Mouse (Mus musculus) embryonic facial prominence, embryonic 11.5 days (tissue): ENCODE results near the gene Lrba. TPM values are rescaled to one million over a fixed set of nuclear protein-coding genes. Genes with fewer than 3 reads are reported as not detected.

Source experiments
- ATAC-seq: fragments of 200-750 bp; cut with Nextera tagmentation; replicated peaks from 2 replicates; pipeline ENCODE4 v1.8.0; 2017; ENCODE audit warnings: low read depth; ENCODE audit not compliant: insufficient number of reproducible peaks, low FRiP score, low TSS enrichment
- DNase-seq: peaks from one replicate; pipeline ENCODE4 v3.0.0-alpha.2; 2015; ENCODE audit warnings: low spot score
- H3K27ac ChIP-seq: fragments of 300-500 bp; sonication (generic); replicated peaks from 2 replicates; pipeline ENCODE4 v1.5.1; 2014; ENCODE audit warnings: mild to moderate bottlenecking, low read depth, low read length, control low read depth
- H3K27me3 ChIP-seq: fragments of 300-500 bp; sonication (generic); 2 replicates; pipeline ENCODE4 v1.6.1; 2014; ENCODE audit warnings: mild to moderate bottlenecking, low read length, moderate library complexity, mixed read lengths; ENCODE audit not compliant: control insufficient read depth, insufficient read depth
- H3K36me3 ChIP-seq: fragments of 300-500 bp; sonication (generic); replicated peaks from 2 replicates; pipeline ENCODE4 v1.6.1; 2014; ENCODE audit warnings: low read depth, mild to moderate bottlenecking, low read length, moderate library complexity, mixed read lengths; ENCODE audit not compliant: control insufficient read depth, insufficient read depth
- H3K4me1 ChIP-seq: fragments of 300-500 bp; sonication (generic); 2 replicates; pipeline ENCODE4 v1.6.1; 2014; ENCODE audit warnings: low read length, mixed read lengths; ENCODE audit not compliant: control insufficient read depth, insufficient read depth
- H3K4me2 ChIP-seq: fragments of 300-500 bp; sonication (generic); 2 replicates; pipeline ENCODE4 v1.6.1; 2014; ENCODE audit warnings: low read depth, mild to moderate bottlenecking, control low read depth, low read length, moderate library complexity
- H3K4me3 ChIP-seq: fragments of 300-500 bp; sonication (generic); 2 replicates; pipeline ENCODE4 v1.5.1; 2014; ENCODE audit warnings: low read depth, low read length, control low read depth
- H3K9ac ChIP-seq: fragments of 300-500 bp; sonication (generic); replicated peaks from 2 replicates; pipeline ENCODE4 v1.6.1; 2014; ENCODE audit warnings: mild to moderate bottlenecking, control low read depth, low read length
- H3K9me3 ChIP-seq: fragments of 300-500 bp; sonication (generic); replicated peaks from 2 replicates; pipeline ENCODE4 v1.6.1; 2016; ENCODE audit warnings: mild to moderate bottlenecking, low read length, inconsistent platforms, mixed read lengths; ENCODE audit not compliant: control insufficient read depth
- WGBS: fragments of 180-500 bp; shearing (Covaris S2); extraction: QIAGEN DNeasy Blood & Tissue Kit; methylation state at CpG from one replicate; pipeline ENCODE4 v1.1.7; 2014; 5-methylcytosine and 5-hydroxymethylcytosine counted together
- polyA plus RNA-seq: library from polyadenylated mRNA; unstranded; fragments of >200 nt; fragmentation: Nextera tagmentation; extraction: Ambion mirVana; gene quantifications from 2 replicates; pipeline ENCODE4 v1.2.1, GENCODE M21; 2014

Gene Lrba
- 8.9 and 10.2 TPM in 2 replicates for polyA plus RNA-seq

GRCm38 (mm10) chr3:86224564-86225421 is at the start of gene Lrba:
Gene Lrba, plus strand, starts transcription at chr3:86224680.
- H3K4me3 ChIP-seq = peak within 1 kb of the TSS; percentile 90
- H3K4me1 ChIP-seq = no peaks in the 10 kb centered on the region
- H3K27ac ChIP-seq = peak within 1 kb of the TSS; percentile 78
- no peaks in the 10 kb centered on the region for H3K36me3 ChIP-seq
- peak within 1 kb of the TSS; percentile 89 for H3K4me2 ChIP-seq
- no peaks in the 10 kb centered on the region for H3K9me3 ChIP-seq
- peak within 1 kb of the TSS; percentile 81 for H3K9ac ChIP-seq
- DNase-seq = peak; percentile 75
- H3K27me3 ChIP-seq = no peaks in the 10 kb centered on the region
- peak; percentile 88 for ATAC-seq
- under 1% methylated on average over 44 of the region's 55 CpGs for WGBS

GRCm38 (mm10) chr3:86179714-86180113 is 44.8 kb upstream of the Lrba start:
- H3K9ac ChIP-seq = no peak overlapping the region
- no peaks in the 10 kb centered on the region for H3K4me1 ChIP-seq
- H3K4me2 ChIP-seq = no peak overlapping the region
- no peak overlapping the region for H3K4me3 ChIP-seq
- no peaks in the 10 kb centered on the region for H3K9me3 ChIP-seq
- no peaks in the 10 kb centered on the region for H3K36me3 ChIP-seq
- no peaks in the 10 kb centered on the region for H3K27me3 ChIP-seq
- DNase-seq (no peak), ATAC-seq (no peak)
- WGBS = 88% methylated on average over 7 of the region's 7 CpGs
- H3K27ac ChIP-seq = no peak overlapping the region

GRCm38 (mm10) chr3:86181107-86181506 is 43.4 kb upstream of the Lrba start:
- no peak for ATAC-seq
- WGBS = 78% methylated on average over 5 of the region's 5 CpGs
- H3K9me3 ChIP-seq = no peaks in the 10 kb centered on the region

GRCm38 (mm10) chr3:86184546-86184945 is 39.9 kb upstream of the Lrba start:
- Histone ChIP-seq H3K9ac (no peak overlapping the region), H3K4me2 (no peak overlapping the region), H3K4me3 (no peak overlapping the region), H3K27me3 (no peaks in the 10 kb centered on the region), H3K27ac (no peak overlapping the region), H3K4me1 (no peaks in the 10 kb centered on the region), H3K9me3 (no peaks in the 10 kb centered on the region), H3K36me3 (no peaks in the 10 kb centered on the region)
- WGBS = 84% methylated on average over 7 of the region's 7 CpGs
- DNase-seq (no peak), ATAC-seq (no peak)

More at GRCm38 (mm10) chr3:86181107-86181506, 43.4 kb upstream of the Lrba start:
- Histone ChIP-seq H3K27ac (no peak overlapping the region), H3K4me1 (no peaks in the 10 kb centered on the region), H3K4me3 (no peak overlapping the region), H3K9ac (no peak overlapping the region), H3K27me3 (no peaks in the 10 kb centered on the region), H3K4me2 (no peak overlapping the region), H3K36me3 (no peaks in the 10 kb centered on the region)
- no peak for DNase-seq

- Histone ChIP-seq H3K36me3 (no peaks in the 10 kb centered on the region), H3K27me3 (no peaks in the 10 kb centered on the region), H3K4me3 (no peak overlapping the region), H3K4me2 (no peak overlapping the region), H3K4me1 (no peaks in the 10 kb centered on the region), H3K9ac (no peak overlapping the region), H3K27ac (no peak overlapping the region), H3K9me3 (no peaks in the 10 kb centered on the region)
- 58% methylated on average over 5 of the region's 5 CpGs for WGBS
- no peak for ATAC-seq
- DNase-seq = peak; percentile 12
Observed at GRCm38 (mm10) chr3:86187736-86188389, 36.6 kb upstream of the Lrba start.

- Histone ChIP-seq H3K4me2 (no peak overlapping the region), H3K4me3 (no peak overlapping the region), H3K27ac (no peak overlapping the region), H3K9ac (no peak overlapping the region), H3K36me3 (no peaks in the 10 kb centered on the region), H3K4me1 (no peaks in the 10 kb centered on the region), H3K9me3 (no peaks in the 10 kb centered on the region), H3K27me3 (no peaks in the 10 kb centered on the region)
- 47% methylated on average over 15 of the region's 15 CpGs for WGBS
- DNase-seq = no peak
- no peak for ATAC-seq
Observed at GRCm38 (mm10) chr3:86195981-86196380, 28.5 kb upstream of the Lrba start.

- ATAC-seq (no peak), DNase-seq (no peak)
- 64% methylated on average over 3 of the region's 3 CpGs for WGBS
- Histone ChIP-seq H3K9ac (no peak overlapping the region), H3K9me3 (no peaks in the 10 kb centered on the region), H3K27ac (no peak overlapping the region), H3K4me2 (no peak overlapping the region), H3K4me1 (no peaks in the 10 kb centered on the region), H3K36me3 (no peaks in the 10 kb centered on the region), H3K27me3 (no peaks in the 10 kb centered on the region), H3K4me3 (no peak overlapping the region)
Observed at GRCm38 (mm10) chr3:86196471-86196870, 28.0 kb upstream of the Lrba start.

- Histone ChIP-seq H3K36me3 (no peaks in the 10 kb centered on the region), H3K9me3 (no peaks in the 10 kb centered on the region), H3K4me2 (no peak overlapping the region), H3K9ac (no peak overlapping the region), H3K4me3 (no peak overlapping the region), H3K27me3 (no peaks in the 10 kb centered on the region), H3K4me1 (no peaks in the 10 kb centered on the region), H3K27ac (no peak overlapping the region)
- ATAC-seq (no peak), DNase-seq (no peak)
- 92% methylated on average over 1 of the region's 1 CpGs for WGBS
Observed at GRCm38 (mm10) chr3:86201645-86202175, 22.8 kb upstream of the Lrba start.
